Mouse (Mus musculus): ENCODE measurements around the gene Aebp1. TPM values are rescaled to one million over a fixed set of nuclear protein-coding genes. Genes with fewer than 3 reads are reported as not detected.
"Not testable (repeated sequence)": the region's sequence is repeated elsewhere in the genome, so short reads cannot be mapped to it uniquely, and the experiment has no call there.

Gene Aebp1
- total RNA-seq, 2 experiments from 2014 or later: 5.1 to 14.0 TPM

GRCm38 (mm10) chr11:5855481-5855880 lies 6.3 kb upstream of the Aebp1 start:
- DNase-seq (ENCODE audit: low spot score in 2 of 2): no peak

- DNase-seq (ENCODE audit: low spot score in 2 of 2): peak in 1 of 2 experiments; percentile 41
Observed at GRCm38 (mm10) chr11:5855902-5856301, 5.8 kb upstream of the Aebp1 start.

- no peak for DNase-seq (ENCODE audit: low spot score in 2 of 2)
Observed at GRCm38 (mm10) chr11:5856479-5857130, 5.1 kb upstream of the Aebp1 start.

GRCm38 (mm10) chr11:5858723-5859122 lies 3.0 kb upstream of the Aebp1 start:
- DNase-seq (ENCODE audit: low spot score in 2 of 2): no peak

- DNase-seq (ENCODE audit: low spot score in 2 of 2): no peak
Observed at GRCm38 (mm10) chr11:5859883-5860550, 1.7 kb upstream of the Aebp1 start.

- DNase-seq (ENCODE audit: low spot score in 2 of 2): no peak
Observed at GRCm38 (mm10) chr11:5860639-5861038, 1.1 kb upstream of the Aebp1 start.

- DNase-seq (ENCODE audit: low spot score in 2 of 2): no peak
Observed at GRCm38 (mm10) chr11:5862394-5863105, 803 bp downstream of the Aebp1 start.

- no peak for DNase-seq (ENCODE audit: low spot score in 2 of 2)
Observed at GRCm38 (mm10) chr11:5867196-5867595, 5.4 kb downstream of the Aebp1 start.

- no peak for DNase-seq (ENCODE audit: low spot score in 2 of 2)
Observed at GRCm38 (mm10) chr11:5868324-5868723, 6.6 kb downstream of the Aebp1 start.

- no peak for DNase-seq (ENCODE audit: low spot score in 2 of 2)
Observed at GRCm38 (mm10) chr11:5869331-5869730, 7.6 kb downstream of the Aebp1 start.

- no peak for DNase-seq (ENCODE audit: low spot score in 2 of 2)
Observed at GRCm38 (mm10) chr11:5870069-5870468, 8.3 kb downstream of the Aebp1 start.

GRCm38 (mm10) chr11:5872707-5873106 lies 11.0 kb downstream of the Aebp1 start:
- no peak for DNase-seq (ENCODE audit: low spot score in 2 of 2)

GRCm38 (mm10) chr11:5873192-5873591 lies 11.4 kb downstream of the Aebp1 start:
- no peak for DNase-seq (ENCODE audit: low spot score in 2 of 2)

GRCm38 (mm10) chr11:5877421-5877820 lies 15.7 kb downstream of the Aebp1 start:
- no peak for DNase-seq (ENCODE audit: low spot score in 2 of 2)

GRCm38 (mm10) chr11:5877921-5878526 lies 16.3 kb downstream of the Aebp1 start, which contains the start of gene Pold2:
Gene Pold2 (minus strand): TSS chr11:5878292.
- DNase-seq (ENCODE audit: low spot score in 2 of 2): peak; percentile 95 to 99

- no peak for DNase-seq (ENCODE audit: low spot score in 2 of 2)
Observed at GRCm38 (mm10) chr11:5878661-5879060, 16.9 kb downstream of the Aebp1 start.

- DNase-seq (ENCODE audit: low spot score in 2 of 2): peak; percentile 51 to 79
Observed at GRCm38 (mm10) chr11:5879905-5880304, 18.2 kb downstream of the Aebp1 start.

GRCm38 (mm10) chr11:5882518-5882917 lies 20.8 kb downstream of the Aebp1 start:
- DNase-seq (ENCODE audit: low spot score in 2 of 2): no peak

GRCm38 (mm10) chr11:5886187-5886586 lies 24.4 kb downstream of the Aebp1 start:
- peak; percentile 57 to 81 for DNase-seq (ENCODE audit: low spot score in 2 of 2)

GRCm38 (mm10) chr11:5887250-5887649 lies 25.5 kb downstream of the Aebp1 start:
- no peak for DNase-seq (ENCODE audit: low spot score in 2 of 2)

GRCm38 (mm10) chr11:5888563-5888962 lies 26.8 kb downstream of the Aebp1 start:
- not testable (repeated sequence) for DNase-seq (ENCODE audit: low spot score in 2 of 2)

GRCm38 (mm10) chr11:5892151-5892591 lies 30.4 kb downstream of the Aebp1 start:
- DNase-seq (ENCODE audit: low spot score in 2 of 2): no peak

Measured in layer of hippocampus, postnatal 14 days (tissue).